Mouse (Mus musculus) G1E-ER4 (cell line): ENCODE measurements around the gene Nell1. TPM values are rescaled to one million over a fixed set of nuclear protein-coding genes. Genes with fewer than 3 reads are reported as not detected.

Source experiments
- GATA1 ChIP-seq: IDR thresholded peaks from one replicate; pipeline ENCODE4 v1.8.0; 2012; ENCODE audit warnings: low read length, inconsistent platforms
- polyA plus RNA-seq: library from polyadenylated mRNA; stranded (reverse); fragments of >175 nt; gene quantifications from 2 replicates; pipeline ENCODE4 v1.2.3, GENCODE M21; 2012

The Nell1 gene
- polyA plus RNA-seq, 1 experiment, result not detected

- TF ChIP-seq GATA1, result no peak
Observed at GRCm38 (mm10) chr7:50035187-50036153, 60.8 kb downstream of the Nell1 start.

- no peak for TF ChIP-seq GATA1
Observed at GRCm38 (mm10) chr7:50041112-50041511, 66.4 kb downstream of the Nell1 start.

- no peak for TF ChIP-seq GATA1
Observed at GRCm38 (mm10) chr7:50050144-50050543, 75.5 kb downstream of the Nell1 start.

- no peak for TF ChIP-seq GATA1
Observed at GRCm38 (mm10) chr7:50053704-50054103, 79.0 kb downstream of the Nell1 start.

DNA sequence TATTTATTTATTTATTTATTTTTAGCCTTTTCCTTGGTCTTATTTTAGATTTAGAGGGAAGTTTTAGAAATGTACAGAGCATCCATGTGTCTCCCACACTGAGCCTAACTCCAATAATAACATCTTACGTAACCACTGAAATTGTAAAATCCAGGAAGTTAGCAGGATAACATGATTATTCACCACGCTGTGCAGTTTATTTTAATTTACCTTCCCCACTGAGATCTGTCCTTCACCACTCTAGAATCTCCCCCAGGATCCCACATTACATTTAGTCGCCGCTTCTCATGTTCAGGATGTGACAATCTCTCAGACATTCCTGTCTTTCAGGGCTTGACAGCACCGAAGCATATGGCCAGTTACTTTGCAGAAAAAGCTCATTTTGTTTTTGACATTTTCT, 119.8 kb downstream of the Nell1 start:
- TF ChIP-seq GATA1, result no peak

- no peak for TF ChIP-seq GATA1
Observed at GRCm38 (mm10) chr7:50105612-50106321, 131.1 kb downstream of the Nell1 start.

GRCm38 (mm10) chr7:50107261-50107660, 132.6 kb downstream of the Nell1 start:
- TF ChIP-seq GATA1, result no peak

DNA sequence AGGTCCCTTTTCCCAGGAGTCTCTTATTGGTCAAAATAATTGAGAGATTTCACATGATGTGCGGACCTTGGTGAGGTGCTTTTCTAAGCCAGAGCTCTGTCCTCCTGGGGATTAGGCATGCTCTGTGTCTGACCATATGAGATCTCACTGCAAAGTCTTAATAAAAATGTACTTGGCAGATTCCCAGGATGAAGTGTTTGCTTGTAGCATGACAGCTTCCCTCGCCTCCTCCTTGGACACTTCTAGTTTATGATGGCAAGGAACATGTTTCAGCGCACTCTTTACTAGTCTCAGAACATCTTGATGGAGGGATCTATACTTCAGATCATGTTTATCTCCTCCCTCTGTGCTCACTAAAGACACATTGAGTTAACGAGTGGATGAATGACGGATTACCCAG, 143.7 kb downstream of the Nell1 start:
- TF ChIP-seq GATA1, result no peak

DNA sequence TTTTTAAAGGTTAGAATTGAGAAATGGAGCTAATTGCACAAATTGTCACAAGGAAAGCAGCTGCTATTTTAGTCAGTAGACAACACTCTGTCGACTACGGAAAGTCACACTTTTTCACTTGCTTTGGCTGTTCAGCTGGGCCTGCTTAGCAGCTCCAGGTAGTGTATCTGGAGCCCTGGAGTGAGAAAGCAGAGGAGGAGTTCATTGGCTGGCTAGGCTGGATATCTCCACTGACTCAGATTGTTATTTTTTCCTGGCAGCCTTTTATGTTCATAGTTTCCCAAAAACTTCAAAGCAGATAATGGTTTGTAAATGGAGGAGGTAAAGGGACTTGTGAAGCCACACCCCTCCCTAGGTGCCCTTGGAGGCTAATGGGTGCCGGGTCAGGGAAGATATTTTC, 163.0 kb downstream of the Nell1 start:
- TF ChIP-seq GATA1, result no peak

DNA sequence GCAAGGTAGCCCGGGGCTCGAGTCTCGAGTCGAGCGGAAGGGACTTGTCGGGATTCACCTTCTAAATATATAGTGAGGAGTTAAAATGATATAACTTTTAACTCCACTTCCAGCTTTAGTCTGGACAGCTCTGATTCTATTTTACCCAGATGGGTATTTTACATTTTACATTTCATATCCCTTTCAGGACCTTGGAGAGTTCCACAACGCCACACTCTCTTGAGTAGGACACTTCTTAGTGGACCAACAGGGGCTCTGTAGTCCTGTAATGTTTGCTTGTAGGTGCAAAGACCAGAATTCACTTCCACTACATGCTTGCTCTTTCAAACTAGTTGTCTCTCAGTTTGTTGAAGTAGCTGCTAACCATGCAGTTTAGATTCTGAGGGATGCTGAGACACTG, 174.7 kb downstream of the Nell1 start:
- no peak for TF ChIP-seq GATA1

DNA sequence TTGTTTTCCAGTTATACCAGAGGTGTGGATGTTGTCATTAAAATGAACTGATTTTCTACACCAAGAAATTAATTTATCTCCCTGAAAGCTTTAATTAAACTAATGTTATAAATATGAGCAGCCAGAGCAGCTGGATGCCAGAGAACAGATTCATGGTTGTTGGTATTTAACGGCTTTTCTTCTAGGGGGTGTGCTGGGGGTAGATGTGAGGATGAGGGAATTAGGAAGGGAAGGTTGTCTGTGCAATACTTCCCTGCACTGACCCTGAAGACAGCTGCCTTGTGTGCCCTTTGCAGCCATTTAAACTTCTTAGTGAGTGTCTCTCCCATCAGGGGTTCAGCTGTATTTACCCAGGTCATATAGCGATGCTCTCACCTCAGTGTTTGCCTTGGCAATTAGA, 176.2 kb downstream of the Nell1 start:
- no peak for TF ChIP-seq GATA1

DNA sequence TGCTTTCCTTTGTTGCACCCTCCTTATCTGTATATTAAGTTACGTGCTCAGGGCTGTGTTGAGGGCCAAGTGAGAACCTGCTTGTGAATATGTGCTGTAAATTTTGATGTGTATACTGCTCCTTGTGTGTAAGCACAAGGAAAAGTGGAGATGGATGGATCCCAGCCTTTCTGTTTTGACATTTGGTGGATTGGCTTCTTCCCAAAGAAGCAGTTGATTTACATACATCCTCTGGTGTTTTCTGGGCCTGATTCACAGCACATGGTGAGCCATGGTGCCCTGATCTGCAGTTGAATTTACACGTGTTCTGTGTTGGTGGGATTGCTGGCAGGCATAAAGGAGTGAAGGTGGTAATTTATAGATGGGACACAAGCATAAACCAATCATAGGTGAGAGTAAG, 179.0 kb downstream of the Nell1 start:
- TF ChIP-seq GATA1, result no peak

- TF ChIP-seq GATA1, result no peak
Observed at GRCm38 (mm10) chr7:50162602-50163001, 187.9 kb downstream of the Nell1 start.

- no peak for TF ChIP-seq GATA1
Observed at GRCm38 (mm10) chr7:50168778-50169177, 194.1 kb downstream of the Nell1 start.

GRCm38 (mm10) chr7:50186306-50186705, 211.6 kb downstream of the Nell1 start:
- no peak for TF ChIP-seq GATA1

DNA sequence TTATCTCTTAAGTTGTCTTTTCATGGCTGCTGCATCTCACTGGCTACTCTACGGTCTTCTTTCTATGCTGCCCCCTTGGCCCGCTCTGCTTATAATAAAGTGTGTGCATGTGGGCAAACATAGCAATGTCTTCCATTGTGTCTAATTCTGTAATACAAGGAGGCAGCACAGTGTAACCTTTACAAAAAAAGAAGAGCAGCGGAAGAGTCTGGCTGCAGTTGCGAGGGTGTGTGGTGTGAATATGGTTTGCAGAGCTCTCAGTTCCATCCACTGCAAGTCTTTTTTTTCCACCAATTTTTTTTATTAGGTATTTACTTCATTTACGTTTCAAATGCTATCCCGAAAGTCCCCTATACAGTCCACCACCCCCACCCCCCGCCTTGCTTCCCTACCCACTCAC, 219.3 kb downstream of the Nell1 start:
- TF ChIP-seq GATA1, result no peak
